Mouse (Mus musculus) inflammation-experienced regulatory T-cells, adult 6 months (primary cell): Measurements from ENCODE around the gene Primpol. TPM values are rescaled to one million over a fixed set of nuclear protein-coding genes. Genes with fewer than 3 reads are reported as not detected.
A peak's percentile ranks its signal among the peaks of the same experiment; 100 is the strongest.

Source experiments
- ATAC-seq: one replicate; pipeline ENCODE4 v1.8.0; 2017
- polyA plus RNA-seq, 3 experiments: library from polyadenylated mRNA; unstranded; fragments of 100-300 nt; shearing (Covaris generic); gene quantifications; one replicate each; pipeline ENCODE4 v1.2.1; 2017

Primpol gene
- polyA plus RNA-seq, 3 experiments from 2014 or later: 39.6 to 49.3 (median 41.3) TPM

GRCm38 (mm10) chr8:46551615-46552440, 65.2 kb downstream of the Primpol start, which contains the start of gene Cenpu:
Cenpu (plus strand) TSS chr8:46552028.
- ATAC-seq: peak; percentile 95

- ATAC-seq: no peak
Observed at GRCm38 (mm10) chr8:46551029-46551428, 66.0 kb downstream of the Primpol start.

- ATAC-seq: peak; percentile 47
Observed at GRCm38 (mm10) chr8:46550058-46550457, 67.0 kb downstream of the Primpol start.

- ATAC-seq: no peak
Observed at GRCm38 (mm10) chr8:46547245-46547644, 69.8 kb downstream of the Primpol start.

- no peak for ATAC-seq
Observed at GRCm38 (mm10) chr8:46546431-46547176, 70.4 kb downstream of the Primpol start.

- ATAC-seq: no peak
Observed at GRCm38 (mm10) chr8:46545854-46546253, 71.2 kb downstream of the Primpol start.

- no peak for ATAC-seq
Observed at GRCm38 (mm10) chr8:46543662-46544061, 73.3 kb downstream of the Primpol start.

GRCm38 (mm10) chr8:46543191-46543590, 73.8 kb downstream of the Primpol start:
- no peak for ATAC-seq

GRCm38 (mm10) chr8:46539701-46540100, 77.3 kb downstream of the Primpol start:
- no peak for ATAC-seq

GRCm38 (mm10) chr8:46533926-46534325, 83.1 kb downstream of the Primpol start:
- no peak for ATAC-seq

- ATAC-seq: no peak
Observed at GRCm38 (mm10) chr8:46530541-46530940, 86.5 kb downstream of the Primpol start.

GRCm38 (mm10) chr8:46529508-46529907, 87.5 kb downstream of the Primpol start:
- ATAC-seq: no peak

- ATAC-seq: no peak
Observed at GRCm38 (mm10) chr8:46526821-46527220, 90.2 kb downstream of the Primpol start.

GRCm38 (mm10) chr8:46526098-46526497, 90.9 kb downstream of the Primpol start:
- ATAC-seq: no peak

Other genes with a start within 250 kb of the Primpol start
- gene Acsl1, start 146.2 kb downstream of the Primpol start, polyA plus RNA-seq: 10 to 100 TPM in 1 of 3 experiments, 1 to 10 TPM in 2; 6.6 to 12.1 (median 8.6) TPM
- 10 to 100 TPM in 1 of 3 experiments, 1 to 10 TPM in 2; 8.1 to 18.0 (median 9.1) TPM for gene Cenpu, start 65.2 kb downstream of the Primpol start, polyA plus RNA-seq
- gene Casp3, start 79 bp upstream of the Primpol start, polyA plus RNA-seq: 100 to 1,000 TPM in 1 of 3 experiments, 10 to 100 TPM in 2; 46.2 to 129 (median 63.6) TPM
- 100 to 1,000 TPM; 228 to 272 (median 245) TPM for gene Irf2, start 122.5 kb upstream of the Primpol start, polyA plus RNA-seq